Mouse (Mus musculus) adipocyte (in vitro differentiated cells): Measurements from ENCODE around the gene Ero1l.

Experiments used
- DNase-seq: peaks from one replicate; pipeline ENCODE4 v3.0.0-alpha.2; 2016; ENCODE audit warnings: low spot score

Ero1l gene

DNA sequence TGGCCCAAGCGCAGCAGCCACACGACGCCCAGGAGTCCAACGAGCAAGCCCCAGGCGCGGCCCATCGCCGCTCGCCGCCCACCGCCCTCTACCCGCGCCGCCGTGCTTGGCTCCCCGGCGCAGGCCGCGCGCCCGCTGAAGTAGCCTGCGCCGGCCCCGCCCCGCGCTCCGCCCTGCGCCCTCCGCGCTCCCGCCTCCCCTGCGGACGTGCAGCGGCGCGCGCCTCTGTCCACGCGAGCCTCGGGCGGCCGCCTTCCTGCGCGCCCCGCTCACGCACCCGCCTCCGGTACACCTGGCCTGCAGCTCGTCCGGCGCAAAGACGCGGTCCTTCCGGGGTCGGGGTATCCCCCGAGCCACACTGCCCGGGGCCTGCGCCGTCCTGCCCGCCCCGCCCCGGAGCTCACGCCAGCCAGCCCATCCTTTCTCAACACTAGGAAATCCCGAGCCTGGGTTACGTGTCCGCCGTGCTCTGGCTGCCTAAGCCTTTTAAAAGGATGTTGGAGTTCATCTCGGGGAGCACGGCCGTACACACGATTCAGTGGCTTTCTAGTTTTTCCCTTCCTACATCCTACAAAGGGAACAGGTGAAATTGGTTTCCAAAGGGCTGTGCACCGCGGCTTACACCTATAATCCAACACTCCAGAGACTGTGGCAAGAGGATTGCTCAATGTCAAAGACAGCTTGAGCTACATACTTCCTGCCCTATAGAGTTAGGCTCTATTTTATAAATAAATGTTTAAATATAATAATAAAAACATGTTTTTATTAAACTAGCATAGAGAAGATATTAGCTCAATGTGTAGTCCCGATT lies at the start of gene Ero1l:
Gene Ero1l, minus strand, starts transcription at position 346 of the 811 bp plus-strand sequence.
- DNase-seq = peak; percentile 74

DNA sequence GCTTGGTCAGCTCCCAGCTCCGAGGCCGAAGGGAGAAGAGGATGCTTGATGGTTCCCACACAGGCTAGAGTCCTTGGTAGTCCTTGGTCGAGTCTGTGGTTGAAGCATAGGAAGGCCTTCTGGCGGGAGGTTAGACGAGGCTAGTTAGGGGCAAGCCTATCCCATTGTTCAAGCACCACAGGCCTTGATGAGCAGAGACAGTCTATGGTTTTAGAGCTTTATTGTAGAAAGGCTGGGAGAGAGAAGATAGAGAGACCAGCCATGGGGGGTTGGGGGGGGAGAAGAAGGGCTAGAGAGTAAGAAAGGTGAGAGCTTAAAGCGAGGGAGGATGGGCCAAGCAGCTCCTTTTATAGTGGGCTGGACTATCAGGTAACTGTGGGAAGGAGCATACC lies 46.6 kb upstream of the Ero1l start:
- no peak for DNase-seq

DNA sequence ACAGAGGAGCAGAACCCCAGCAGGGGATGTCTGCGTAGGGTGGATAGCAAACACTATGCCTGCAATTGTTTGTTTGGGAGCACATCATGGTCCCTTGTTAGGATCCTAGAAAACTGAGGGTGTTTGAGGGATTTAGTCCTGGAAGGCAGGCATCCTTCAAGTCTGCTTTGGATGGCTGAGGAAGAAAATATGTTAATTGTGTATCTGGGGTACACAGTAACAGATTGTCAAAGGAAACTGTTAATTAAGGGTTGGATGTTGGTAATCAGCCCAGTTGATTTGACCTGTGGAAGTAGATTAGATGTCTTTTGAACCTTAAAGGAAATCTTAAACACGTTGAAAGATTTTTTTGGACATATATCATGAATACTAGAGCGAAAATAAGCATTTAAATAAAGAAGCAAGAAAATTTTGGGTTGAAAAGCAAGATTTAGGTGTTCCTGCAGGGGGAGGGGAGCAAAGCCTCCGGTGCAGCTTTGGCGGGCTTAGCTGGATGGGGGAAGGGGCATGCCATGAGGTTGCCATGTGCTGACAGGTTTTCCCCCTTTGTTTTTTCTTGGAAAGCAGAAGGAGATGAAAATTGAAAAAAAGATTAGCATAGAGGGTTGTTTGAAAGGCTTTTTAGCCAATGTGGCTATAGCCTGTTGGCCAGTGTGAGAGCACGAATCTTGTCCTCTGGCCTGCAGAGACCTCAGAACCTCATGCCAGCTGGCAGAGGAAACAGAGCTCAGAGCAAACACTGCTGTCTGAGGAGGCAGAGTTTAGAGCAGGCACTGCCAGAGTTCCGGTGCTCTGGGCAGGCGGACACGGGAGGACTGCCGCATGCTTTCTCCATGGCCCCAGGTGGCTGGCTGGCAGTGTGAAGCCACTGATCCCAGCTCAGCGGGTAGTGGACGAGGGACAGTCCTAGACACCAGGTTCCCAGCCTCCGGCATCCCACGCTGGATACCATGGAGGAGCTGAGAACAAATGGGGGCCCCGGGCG lies 45.9 kb upstream of the Ero1l start:
- DNase-seq = peak; percentile 85

DNA sequence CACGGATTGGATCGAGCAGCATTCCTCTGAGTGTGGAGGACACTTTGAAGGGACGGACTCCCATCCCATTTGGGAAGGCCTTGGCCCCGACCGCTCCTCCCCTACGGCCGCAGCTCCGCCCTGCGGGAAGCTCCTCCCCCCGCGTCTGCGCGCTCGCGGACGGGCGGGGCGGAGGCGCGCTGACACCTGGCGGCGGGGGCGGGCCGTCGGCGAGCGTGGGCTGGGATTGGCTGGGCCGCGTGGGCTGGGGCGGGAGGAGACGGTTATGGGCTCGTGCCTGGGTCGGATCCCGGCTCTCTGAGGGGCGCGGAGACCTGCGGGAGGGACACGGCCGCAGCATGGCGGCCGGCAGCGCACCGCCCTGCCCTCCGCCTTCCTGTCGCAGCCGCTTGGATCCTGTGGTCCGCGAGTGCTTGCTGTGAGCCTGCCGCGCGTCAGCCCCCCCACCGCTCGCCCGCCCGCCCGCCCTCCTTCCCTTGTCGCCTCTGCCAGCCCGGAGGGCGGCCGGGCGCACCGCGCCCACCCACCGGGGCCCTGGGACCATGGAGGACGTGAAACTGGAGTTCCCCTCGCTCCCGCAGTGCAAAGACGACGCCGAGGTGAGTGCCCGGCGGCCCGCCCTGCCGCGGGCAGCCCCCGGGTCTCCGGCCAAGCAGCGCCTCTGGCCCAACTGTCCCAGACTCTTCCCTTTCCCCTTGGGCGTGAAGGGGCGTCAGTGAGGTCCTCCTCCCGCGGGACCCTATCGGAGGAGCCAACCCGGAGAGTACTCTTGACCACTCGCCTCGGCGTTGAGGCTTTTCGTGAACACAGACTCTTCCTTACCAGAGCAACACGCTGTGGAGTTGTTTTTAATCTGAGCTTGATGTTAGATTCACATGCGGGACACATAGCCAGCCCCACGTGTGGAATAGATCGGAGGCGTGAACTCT lies 32.6 kb upstream of the Ero1l start, which contains the start of gene Styx:
Gene Styx, plus strand, starts transcription at position 163 of the 929 bp plus-strand sequence.
- peak; percentile 83 for DNase-seq

DNA sequence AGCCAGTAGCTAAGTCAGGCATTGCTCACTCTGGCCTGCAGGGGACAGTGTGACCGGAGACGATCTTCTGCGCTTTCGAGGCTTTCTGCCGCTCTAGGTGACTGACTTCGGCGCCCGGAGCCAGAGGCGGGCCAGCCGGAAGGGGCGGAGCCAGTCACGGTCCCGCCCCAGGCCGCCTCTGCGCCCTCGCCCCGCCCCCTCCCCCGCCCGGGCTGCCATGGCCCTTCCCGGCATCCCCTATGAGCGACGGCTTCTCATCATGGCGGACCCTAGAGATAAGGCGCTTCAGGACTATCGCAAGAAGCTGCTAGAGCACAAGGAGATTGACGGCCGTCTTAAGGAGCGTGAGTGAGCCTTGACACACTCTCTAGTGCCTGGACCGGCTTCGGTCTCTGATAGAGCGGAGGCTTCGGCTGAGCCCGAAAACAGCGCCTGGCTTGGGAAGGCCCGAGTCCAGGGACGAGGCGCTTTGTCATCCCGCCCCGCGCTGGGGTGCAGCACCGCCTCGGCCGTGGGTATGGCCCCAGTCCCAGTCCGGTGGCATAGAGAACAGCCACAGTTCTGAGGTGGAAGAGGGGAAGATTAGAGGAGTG lies 11.1 kb upstream of the Ero1l start, which contains the start of gene Psmc6:
Gene Psmc6, plus strand, starts transcription at position 200 of the 593 bp plus-strand sequence.
- DNase-seq = peak; percentile 90

DNA sequence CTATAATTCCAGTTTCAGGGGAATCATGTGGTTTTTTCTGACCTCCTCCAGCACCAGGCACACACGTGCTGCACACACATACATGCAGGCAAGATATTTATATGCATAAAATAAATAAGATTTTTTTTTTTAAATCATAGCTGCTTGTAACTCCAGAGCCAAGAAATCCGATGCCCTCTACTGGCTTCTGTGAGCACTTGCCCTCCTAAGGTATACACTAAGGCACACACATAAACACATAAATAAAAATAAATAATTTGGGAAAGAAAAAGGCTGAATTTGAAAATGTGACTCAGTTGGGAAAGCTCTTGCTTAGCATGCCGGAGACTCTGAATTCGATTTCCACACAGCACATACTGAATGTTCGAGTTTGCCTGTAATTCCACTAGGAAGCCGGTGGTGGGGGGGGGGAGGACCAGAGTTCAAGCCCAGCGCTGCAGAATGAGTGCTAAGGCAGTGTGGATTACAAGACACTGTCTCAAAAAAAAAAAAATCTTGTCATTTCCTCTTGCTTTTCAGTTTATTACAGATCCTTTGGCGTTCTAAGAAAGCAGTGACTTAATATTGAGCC lies 10.5 kb upstream of the Ero1l start:
- DNase-seq = no peak

DNA sequence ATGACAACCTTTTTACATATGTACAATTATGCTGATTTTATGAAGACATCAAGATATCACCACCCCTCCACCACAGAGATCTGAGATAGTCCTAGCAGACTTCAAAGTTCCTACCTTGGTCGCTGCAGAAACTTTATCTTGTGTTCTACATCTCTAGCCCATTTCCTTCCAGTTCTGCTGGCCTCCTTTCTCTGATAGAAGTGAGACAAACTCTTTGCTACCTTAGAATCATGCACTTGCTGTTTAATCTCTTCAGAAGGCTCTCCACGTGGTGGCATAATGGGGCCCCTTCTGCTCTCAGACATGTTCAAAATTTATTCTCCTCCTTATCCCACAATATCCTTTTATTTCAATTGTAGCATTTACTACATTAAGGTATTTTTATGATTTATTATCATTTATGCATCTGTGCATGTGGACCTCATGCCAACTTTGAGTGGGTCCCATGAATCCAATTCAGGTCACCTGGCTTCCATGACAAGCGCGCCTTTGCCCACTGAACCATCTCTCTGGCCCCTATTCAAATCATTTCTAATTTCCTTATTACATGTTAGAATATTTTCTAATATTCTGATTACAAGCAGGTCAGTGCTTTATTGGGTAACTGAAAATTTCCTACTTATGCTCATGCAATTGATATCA lies 9.6 kb upstream of the Ero1l start:
- DNase-seq = no peak

DNA sequence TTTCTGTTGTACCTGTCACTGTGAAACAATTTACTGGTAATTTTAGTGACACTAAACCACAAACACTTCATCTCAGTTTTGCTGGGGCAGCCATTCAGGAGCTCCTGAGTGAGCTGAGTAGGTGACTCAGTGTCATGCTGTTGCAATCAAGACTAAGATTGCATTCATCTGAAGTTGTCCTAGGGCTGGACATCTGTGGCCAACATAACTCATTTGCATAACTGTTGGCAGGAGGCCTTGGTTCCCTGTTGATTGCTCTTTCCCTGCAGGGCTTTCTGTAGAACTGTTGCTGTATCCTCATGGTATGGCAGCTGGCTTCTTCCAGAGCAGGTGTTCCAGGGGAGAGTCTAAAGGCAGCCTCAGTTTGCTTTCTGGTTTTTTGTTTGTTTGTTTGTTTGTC lies 6.9 kb upstream of the Ero1l start:
- peak; percentile 82 for DNase-seq

DNA sequence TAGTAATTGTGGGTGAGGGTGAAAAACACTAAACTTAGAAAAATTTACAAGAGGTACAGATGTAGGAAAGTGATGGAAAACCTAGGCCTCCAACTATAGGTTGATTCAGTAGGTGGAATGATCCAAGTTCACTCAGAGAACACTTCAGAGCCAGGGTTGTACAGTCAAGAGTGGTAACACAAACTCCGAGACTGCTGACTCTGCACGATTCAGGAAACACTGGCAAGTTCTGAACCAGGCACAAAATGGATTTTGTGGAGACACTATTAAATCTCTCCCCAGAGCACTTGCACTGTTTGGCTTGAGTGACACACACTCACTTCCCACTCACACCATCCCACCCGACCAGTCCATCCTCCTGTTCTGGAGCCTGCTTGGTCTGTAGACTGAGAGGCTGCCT lies 4.7 kb upstream of the Ero1l start:
- no peak for DNase-seq

DNA sequence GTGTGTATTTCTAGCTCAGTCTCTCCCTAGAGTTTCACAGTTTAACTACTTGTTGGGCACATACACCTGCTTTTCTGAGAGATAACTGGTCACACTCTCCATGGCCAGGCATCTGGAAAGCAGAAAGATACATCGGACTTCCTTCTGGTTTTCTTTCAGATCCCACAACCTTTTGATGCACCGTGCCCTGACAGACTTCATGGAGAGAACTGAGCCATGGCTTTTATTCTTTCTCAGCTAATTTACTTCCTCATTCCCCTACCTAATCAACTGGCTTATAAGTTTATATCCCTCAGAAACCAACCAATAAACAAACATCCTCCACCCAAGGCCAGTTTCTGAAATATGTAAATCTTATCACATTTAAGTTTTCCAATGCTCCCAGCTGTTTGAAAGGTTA lies 3.9 kb upstream of the Ero1l start:
- no peak for DNase-seq

DNA sequence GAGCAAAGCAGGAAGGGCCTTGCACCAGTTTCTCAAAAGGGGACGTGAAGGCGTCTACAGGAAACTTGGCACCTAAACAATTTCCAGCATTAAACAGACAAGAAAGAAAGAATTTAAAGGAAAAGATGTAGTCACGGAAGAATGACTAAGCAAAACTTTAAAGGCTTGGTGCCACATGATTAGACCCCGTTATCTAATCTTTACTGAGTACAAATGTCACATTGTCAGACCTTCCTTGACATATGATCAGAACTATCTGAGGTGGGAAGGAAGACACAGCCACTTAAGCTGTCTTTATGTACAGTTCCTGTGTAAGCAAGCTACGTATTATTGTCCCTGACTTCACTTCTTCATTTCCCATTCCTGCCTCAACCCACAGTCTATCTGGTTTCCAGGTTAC lies 3.1 kb upstream of the Ero1l start:
- DNase-seq = no peak

DNA sequence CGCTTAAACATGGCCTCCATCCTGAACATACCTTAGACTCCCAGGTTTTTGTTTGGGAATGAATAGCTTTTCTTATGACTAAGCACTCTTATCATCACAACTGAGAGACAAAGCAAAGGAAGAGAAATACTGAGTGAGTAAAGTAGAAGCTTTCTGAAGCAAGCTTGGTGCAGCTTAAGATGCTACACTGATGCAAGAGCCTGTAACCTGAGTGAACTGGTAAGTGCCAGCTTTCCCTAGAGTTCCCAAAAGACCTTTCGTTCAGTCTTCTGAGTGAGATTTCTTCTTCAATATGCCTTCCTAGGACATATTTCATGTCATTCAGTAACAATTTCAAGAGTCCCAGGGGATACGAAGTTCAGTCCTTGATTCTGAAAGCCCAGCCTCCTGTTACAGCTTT lies 2.5 kb upstream of the Ero1l start:
- peak; percentile 68 for DNase-seq

DNA sequence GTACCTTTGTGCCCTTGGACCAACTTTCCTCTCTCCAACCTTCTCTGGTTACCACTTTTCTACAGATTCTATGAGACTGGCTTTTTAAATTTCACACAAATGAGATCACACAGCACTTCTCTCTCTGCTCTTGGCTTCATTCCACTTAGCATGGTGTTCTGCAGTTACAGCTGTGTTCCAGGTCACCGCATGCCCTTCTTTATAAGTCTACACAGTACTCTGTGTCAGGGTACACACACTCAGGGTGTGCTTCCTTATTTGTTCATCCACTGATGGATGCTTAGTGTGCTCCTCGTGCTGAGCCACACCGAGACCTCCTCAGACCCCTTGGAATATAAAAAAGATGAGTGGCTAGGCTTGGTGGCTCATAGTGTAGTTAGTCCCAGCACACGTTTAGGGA lies 1.5 kb upstream of the Ero1l start:
- peak; percentile 19 for DNase-seq

DNA sequence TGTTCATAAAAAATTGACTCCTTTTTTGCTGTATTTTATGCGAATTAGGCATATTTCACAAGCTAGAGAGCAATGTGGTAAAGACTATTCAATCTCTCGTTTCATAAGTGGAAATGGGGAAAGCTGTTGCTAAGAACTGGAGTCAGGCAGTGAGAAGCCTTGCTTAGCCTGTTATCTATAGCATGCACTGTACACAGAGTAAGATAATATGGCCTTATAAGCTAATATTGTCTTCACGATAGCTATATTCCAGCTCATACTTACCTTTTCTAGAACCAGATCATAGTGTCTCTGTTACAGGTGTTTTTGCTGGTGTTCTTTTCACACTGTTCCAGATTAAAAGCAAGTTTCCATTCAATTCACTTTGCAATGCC lies 653 bp upstream of the Ero1l start:
- no peak for DNase-seq

DNA sequence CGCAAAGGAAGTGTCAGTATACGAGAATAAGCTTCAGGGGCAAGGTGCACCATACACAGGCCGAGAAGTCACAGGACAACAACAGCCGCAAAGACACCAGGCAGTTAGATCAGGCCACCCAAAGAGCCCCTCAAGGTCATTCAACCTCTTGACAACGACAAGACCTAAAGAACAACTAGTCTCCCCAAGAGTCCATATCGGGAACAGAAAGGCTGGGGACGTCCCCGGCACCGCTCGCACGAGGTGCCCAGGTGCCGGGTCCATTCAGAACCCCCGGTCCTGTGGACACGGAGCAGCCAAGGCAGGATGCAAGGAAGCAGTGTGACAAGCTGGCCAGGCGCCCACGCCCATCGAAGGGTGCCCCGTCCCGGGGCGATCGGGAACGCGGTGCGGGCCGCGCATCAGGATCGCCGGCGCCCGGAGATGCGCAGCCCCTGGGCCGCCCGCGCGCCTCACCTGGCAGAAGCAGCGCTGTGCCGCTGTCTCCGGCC lies 605 bp downstream of the Ero1l start:
- peak; percentile 32 for DNase-seq

DNA sequence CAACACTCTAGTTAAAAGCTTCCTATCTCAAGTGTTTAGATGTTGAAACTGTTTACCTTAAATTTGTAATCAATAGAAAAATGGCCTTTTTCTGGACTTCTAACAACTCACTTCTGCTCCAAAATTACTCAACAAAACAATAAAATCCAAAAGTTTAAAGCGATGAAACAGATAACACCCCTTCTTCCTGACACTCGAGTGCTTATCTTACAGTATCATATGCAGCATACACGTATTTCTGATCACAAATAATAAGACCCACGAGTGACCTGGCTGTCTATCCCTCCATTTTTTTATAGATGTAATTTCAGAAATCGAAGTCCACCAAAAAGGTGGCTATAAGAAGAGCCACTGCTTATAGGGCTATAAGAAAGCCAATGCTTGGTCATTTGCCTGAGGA lies 1.6 kb downstream of the Ero1l start:
- DNase-seq = no peak

DNA sequence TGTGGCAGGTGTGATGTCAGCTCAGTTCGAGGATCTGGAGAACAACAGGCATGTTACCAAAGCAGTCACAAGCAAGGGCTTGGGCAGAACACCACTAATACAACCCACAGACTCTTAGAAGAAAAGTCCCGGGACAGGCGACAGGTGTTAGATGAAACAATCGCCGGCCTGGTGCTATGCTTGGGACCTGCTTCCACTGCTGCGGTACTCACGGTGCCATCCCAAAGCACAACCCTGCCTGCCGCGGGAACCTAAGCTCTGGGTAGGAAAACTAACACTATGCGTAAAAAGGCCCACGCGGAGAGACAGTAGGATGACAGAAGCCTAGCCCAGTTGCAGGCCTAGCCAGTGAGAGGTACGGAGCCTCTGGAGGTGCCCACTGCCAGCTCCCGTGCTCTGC lies 8.5 kb downstream of the Ero1l start:
- DNase-seq = no peak

DNA sequence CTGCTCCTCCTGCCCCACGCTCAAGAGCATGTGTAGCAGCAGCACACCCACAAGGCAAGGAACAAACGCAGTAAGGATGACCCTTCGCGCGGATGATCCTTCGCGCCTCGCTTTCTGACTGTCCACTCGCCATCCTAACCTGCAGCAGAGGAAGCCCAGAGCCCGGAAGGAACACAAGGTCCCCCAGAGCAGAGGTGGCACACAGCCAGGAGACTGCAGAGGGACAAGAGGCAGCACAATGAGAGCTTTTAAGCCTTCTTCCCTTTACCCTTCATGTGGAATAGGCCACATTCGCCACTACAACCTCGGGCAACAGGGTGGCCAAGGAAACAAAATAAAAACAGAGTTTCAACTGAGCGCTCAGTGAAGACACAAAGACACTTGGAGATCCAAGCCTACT lies 8.9 kb downstream of the Ero1l start:
- no peak for DNase-seq

DNA sequence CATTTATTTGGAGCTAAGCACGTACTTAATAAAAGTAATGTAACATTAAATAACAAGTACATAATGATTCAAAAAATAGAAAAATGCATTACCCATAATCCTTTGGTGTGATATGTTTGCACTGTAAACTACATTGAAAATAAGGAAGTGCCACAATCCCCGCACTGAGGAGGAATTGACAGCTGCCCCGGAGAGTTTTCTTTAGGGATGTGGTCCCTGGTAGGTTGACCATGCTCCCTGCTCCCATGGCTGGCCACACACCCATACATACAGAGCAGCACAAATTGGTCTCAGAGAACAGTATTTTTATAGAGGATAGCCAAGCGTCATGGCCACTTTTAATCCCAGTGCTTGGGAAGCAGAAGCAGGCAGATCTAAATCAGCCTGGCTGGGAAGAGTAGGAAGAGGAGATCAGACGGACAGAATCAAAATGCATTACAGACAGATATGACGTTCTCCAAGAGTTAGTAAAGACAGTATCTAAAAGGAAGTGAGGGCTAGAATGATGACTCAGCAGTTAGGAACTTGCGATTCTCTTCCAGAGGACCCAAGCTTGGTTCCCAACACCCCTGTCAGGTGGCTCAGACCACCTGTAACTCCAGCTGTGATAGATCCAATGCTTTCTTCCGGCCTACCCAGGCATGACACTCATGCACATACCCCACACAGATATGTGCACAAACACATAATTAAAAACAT lies 10.8 kb downstream of the Ero1l start:
- no peak for DNase-seq

DNA sequence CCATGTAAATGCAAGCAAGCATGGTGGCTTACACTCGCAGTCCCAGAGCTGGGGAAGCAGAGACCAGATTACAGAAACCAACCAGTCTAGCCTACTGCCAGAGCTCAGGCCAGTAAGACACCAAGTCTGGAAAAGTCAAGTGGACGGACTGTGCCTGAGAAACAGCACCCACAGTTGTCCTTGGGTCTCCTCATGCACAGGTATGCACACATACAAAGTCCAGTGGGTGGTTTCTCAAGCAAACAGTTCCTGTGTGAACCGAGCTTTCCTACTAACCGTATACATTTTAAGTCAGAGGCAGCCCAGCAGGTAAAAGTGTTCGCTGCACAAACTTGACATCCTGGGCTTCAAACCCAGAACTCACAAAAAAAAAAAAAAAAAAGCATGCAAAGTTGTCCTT lies 12.7 kb downstream of the Ero1l start:
- DNase-seq = no peak
